Mouse (Mus musculus) heart, postnatal 36 days (tissue): Measurements from ENCODE around the gene 1700024P04Rik. TPM values are rescaled to one million over a fixed set of nuclear protein-coding genes. Genes with fewer than 3 reads are reported as not detected.
A peak's percentile ranks its signal among the peaks of the same experiment; 100 is the strongest.
"Not testable (repeated sequence)": the region's sequence is repeated elsewhere in the genome, so short reads cannot be mapped to it uniquely, and the experiment has no call there.

Experiments
- DNase-seq, 2 experiments: peaks; one replicate each; pipeline ENCODE4 v3.0.0; 2021 to 2022
- intact Hi-C: fragments of 180-260 bp; cut with DNase I; formaldehyde crosslinking; loops from one replicate; pipeline ENCODE4 v1.15.1; 2025
- total RNA-seq, 2 experiments: library from RNA; stranded (reverse); gene quantifications; 2 replicates each; pipeline ENCODE4 v1.2.3; 2021

1700024P04Rik gene
- total RNA-seq, result not detected

DNA sequence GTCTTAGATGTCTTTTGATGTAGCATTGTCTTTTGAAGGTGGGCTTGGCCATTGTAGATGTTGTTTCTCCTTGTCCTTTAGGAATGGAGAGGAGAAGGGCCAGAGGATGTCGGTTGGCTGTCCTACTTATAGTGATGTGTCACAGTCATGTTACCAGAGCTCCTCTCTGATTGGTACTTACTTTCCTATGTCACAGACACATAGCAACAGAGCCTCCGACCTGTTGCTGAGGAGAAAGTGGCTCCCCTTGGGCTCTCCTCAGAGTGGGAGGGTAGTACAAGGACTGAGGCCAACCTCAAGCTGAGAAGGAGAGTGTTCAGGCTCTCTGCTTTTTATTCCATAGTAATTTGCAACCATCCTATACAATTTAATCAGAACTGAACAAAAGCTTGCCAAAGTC is at the start of gene 1700024P04Rik:
1700024P04Rik (minus strand) TSS at position 101 of the 400 bp plus-strand sequence.
- no peak for DNase-seq
- intact Hi-C loops, result no loop called here

DNA sequence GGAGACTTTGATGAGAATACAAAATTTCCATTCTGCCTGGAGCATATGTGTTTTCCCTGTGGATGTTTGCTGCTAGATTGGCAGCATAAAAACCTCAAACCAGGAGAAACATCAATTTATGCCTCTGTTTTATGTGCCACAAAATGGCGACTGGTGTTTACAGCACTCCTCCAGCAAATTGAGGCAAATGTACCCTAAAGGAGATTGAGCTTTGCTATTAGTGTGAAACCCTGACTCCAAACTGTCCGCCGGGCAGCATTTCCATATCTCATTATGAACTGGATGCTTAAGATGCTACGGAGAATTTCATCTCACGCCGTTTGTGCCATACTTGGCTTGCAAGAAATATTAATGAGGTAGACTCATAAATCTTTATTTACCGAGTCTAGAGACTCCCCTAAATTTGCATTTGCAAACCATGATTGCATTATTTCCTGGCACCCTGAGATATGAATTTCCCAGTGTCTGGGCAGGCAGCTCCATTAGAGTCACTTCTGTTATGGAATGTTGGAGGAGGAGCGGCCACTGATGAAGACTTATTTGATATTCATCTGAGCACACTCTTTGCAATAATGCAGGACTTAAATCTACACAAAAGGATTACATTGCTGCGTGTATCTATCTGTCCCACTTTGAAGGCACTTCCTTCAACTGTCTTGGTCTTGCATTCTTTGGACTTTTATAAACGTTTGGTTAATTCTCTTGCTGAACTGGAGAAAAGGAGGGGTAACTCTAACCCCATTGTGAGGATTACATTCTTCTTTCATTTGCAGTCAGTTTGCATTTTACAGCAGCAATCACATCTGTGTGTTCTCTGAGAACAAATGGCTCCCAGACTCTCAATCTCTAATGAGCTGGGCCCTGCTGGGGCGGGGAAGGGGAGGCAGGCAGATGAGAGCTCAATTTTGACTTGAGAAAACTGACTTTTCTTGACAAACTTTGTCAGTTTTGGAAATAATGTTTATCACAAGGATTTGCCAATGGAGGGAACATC is 47.2 kb upstream of the 1700024P04Rik start:
- intact Hi-C loops, result no loop called here
- DNase-seq, result no peak

DNA sequence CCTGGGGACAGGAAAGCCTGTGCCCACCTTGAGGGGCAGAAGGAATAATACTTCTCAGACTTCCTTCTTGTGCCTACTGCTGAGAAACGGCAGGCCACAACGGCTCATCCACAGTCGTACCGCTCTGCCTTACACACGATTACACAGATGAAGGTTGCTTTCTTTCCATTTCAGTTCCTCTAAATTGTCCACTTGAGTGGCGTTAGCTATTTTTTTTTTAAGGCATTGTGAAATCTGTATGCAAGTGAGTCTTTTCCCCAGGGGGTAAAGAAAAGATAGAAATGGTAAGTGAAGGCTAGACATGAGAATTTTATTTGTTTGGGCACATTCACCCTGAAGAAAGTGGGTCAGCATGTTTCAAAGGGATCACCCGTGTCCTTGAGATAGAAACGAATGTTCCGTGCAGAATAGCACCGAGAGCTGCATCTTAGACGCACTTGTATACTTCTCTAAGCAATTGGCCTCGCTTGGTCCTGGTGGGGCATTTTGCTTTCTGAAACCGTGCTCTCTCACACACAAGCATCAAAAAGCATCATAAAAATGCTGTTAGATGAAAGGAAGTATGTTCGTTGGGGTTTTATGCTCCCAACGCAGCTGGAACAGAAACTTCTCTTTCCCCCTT is 46.3 kb upstream of the 1700024P04Rik start:
- intact Hi-C loops, result no loop called here
- DNase-seq, result no peak

DNA sequence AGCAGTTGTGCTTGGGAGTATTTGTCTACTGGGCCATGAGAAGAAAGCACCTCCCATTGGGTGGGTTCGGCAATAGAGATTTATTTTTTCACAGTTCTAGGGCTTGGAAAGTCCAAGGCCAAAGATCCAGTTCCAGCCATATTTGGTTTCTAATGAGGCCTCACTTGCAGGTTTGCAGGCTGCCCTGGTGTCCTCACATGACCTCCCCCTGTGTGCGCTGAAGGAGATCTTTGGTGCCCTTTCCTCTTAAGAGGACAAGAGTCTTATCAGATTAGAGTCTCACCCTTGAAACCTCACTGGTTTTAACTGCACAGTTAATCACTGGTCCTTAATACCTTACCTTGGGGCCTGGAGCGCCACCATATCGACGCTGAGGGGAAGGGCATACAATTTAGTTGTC is 40.9 kb upstream of the 1700024P04Rik start:
- no peak for DNase-seq
- intact Hi-C loops, result no loop called here

DNA sequence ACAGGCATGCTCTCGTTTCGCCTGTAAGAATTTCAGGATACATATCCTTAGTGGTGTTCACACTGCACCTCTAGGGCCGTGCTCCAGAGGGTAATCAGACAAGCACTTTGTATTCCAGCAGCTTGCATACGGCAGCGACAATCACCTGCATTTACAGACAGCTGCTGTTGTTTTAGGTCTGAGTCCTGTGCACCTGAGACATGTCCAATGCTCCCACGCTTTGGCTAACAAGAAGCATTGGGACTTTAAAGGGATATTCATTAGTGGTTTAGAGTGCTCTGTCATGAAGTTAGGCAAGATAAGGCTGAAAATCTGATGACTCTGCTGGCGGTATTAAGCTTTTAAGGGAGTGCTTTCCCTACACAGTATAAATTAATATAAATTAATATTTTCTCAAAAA is 37.7 kb upstream of the 1700024P04Rik start:
- no peak for DNase-seq
- intact Hi-C loops, result no loop called here

DNA sequence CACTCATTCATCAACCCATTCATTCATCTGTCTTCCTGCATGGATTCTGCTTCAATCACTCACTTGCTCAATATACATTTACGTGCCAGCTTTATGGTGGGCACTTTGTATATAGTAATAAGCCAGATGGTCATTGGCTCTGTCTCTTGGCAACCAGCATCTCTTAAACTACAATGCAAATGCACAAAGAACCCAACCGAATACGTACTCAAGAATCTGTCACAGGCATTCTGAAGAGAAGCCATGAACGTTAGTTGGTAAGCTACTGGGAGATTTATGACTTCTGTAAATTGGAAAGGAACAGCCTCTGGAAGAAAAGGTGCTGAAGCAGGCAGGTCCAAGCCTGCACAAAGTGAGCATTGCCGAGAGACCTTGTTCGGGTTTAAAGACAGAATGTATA is 36.8 kb upstream of the 1700024P04Rik start:
- no peak for DNase-seq
- intact Hi-C loops, result no loop called here

DNA sequence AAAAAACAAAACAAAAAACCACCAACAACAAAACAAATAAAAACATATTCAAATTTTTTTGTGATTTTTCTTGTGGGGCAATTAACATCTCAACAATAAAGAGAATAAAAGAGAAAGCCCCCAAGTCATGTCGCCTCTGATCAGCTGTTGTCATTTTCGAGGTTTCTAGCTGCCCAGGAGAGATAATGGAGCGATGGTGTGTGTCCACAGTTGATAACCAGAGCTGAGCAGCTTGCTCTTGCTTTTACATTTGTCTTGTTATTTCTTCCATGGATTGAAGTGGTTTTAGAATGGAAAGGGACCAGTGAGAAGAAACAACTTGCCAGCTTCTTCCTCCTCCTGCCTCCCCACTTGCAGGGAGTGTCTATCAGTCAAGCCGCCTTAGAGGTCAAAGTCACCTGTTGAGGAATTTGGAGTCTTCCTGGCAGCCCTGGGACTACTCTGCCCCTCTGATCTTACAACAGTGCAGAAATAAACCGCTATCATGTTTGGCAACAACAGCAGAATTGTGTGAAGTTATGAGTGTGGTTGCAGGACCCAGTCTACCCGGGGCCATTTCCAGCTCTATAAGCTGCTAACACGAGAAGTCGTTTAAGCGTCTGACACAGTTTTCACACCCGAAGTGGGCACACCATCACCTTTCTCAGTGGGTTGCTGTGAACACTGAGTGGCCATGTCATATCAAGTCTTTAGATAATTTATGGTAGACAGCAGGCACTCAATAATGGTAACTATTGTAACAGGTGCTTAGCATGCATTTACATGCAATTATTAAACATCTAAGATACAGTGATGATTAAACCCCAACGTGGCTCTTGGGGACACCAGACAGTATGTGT is 35.7 kb upstream of the 1700024P04Rik start:
- DNase-seq, result no peak
- intact Hi-C loops, result no loop called here

DNA sequence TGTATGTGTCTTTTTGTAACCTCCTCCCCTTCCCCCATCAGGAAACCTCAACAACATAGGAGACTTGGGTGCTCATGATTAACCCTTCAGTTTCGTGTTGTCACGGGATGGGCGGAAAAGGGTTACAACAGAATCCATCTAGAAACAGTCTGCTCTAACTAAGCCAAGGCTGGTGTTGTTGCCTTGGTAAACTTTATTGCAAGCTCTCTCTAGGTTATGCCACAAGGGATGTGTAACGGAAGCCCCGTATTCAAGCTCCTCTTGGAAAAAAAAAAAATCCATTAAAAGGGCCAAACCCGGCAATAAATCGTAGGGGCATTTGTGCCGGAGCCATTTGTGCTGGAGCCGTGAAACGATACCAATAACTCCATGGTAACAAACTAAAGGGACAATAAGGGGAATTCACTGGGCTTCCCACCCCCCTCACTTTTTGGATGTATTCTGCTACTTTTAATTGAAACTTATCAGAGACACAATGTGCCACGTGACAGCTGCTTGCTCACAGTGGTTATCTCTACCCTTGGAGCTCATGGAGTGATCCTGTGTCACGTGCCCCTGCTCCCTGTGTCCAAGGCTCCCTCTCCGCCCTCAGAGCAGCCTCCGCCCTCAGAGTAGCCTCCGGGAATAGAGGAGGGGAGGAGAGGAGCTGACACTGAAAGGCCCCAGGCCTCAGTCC is 34.3 kb upstream of the 1700024P04Rik start:
- intact Hi-C loops, result no loop called here
- DNase-seq, result peak; percentile 27 to 52

DNA sequence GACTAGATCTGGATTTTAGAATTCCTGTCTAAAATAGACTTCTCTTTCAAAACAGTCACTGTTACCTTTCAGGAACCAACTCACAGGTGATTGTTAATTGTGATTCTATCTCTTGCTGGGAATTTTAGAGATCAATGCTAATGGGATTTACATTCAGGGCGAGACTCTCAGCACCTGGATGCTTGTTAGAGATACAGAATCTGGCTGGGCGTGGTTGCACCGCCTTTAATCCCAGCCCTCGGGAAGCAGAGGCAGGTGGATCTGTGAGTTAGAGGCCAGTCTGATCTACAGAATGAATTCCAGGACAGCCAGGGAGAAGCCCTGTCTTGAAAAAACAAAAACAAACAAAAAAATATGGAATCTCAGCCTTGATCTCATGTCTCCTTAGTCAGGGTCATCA is 32.3 kb upstream of the 1700024P04Rik start:
- intact Hi-C loops, result no loop called here
- DNase-seq, result no peak

DNA sequence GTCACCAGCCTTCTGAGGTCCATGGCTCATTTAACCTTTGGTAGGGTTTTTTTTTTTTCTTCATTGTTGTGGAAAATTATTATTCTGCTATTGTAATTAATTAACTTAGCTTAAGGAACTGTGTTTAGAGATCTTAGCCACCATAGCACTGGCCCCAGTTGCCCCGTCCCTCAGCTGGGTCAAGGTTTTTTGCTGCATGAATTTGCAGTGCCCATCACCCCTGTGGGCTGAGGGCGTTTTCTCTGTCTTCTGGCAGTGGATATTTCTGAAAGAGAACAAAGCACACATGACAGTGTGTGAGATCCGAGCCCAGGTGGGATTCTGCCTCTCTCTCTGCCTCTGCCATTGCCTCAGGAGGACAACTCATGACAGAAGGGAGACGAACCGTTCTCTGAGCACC is 28.5 kb upstream of the 1700024P04Rik start:
- intact Hi-C loops, result no loop called here

DNA sequence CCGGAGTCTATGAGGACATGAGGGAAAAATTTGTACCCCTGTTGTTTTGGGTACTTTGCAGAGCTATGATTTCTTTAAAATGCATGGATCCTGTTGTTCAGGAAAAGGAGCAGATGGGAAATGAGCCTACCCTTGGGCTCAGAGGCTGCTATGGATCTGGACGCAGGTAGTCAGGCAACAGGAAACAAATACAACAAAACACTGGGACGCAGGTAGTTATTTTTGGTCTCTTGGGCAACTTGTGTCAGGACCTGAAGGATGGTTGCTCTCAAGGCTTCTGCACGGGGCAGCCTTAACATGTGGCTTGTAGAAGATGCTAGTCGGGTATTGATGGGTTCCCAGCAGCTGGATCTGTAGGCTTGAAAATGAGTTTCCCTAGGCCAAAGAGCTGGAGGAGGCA is 23.6 kb upstream of the 1700024P04Rik start:
- intact Hi-C loops, result no loop called here
- no peak for DNase-seq

More for the DNA sequence above, 28.5 kb upstream of the 1700024P04Rik start:
- no peak for DNase-seq

DNA sequence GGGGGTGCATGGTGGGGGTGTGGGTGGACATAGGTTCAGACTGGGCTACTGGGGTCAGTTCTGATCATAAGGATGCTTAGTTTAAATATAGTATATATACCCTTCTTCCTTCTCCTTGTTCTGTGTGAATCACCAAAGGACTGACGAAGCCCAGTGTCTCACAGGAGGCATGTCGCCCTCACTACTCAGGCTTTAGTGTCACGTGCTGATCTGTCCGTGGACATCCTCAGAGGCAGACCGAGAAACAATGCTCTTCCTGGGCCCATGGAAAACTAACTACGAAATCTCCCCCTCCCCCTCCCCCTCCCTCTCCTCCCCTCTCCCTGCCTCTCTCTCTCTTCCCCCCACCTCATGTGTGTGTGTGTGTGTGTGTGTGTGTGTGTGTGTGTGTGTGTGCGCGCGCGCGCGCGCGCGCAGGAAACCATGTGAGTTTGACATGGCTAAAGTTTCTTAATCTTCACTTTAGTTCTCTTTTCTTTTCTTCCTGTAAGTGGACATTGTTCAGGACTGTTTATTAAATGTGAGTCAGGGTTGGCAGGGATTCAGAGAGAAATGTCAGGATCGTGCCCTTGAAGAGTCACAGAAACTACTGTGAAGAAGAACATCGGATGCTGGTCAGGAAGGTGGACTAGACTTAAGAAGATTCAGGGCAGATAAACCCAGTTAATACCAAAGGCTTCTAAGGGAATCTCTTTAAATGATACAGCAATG is 22.2 kb upstream of the 1700024P04Rik start:
- DNase-seq, result no peak
- intact Hi-C loops, result no loop called here

DNA sequence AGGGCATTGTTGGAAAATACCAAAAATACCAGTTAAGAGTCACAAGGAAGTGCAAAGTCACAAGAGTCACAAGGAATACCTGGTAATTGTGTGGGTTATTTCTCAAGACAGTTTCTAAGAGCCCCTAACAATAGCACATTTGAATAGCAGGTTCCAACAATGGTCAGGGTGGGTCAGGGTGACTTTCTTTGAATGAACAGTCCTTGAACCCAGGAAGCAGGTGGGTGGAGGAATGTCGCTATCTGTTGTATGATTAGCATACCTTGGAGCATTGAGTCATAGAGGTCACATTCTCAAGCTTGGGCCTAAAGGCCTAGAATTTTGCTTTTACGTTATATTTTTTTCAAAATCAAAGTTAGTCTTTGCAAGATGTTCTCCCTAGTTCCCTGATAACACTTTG is 17.3 kb upstream of the 1700024P04Rik start:
- intact Hi-C loops, DNase-seq: not testable (repeated sequence)

DNA sequence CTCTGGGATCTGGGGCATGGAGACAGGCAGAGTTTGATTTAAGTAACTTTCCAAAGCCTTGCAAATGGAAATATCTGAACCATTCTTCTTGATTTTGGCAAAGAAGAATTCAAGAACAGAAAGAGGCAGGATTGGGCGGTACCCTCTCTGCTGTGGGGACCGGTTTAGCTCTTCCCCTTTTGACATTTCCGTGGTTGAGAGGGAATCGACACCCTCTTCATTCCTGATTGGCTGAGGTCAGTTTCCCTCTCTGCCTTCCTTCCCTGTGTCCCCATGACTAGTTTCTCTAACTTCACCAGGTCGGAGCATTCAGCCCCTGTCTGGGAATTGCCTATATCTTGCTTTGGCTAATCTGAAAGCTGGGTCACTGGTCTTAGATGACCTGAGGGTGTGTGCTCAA is 12.7 kb upstream of the 1700024P04Rik start:
- intact Hi-C loops, result no loop called here
- DNase-seq, result no peak

DNA sequence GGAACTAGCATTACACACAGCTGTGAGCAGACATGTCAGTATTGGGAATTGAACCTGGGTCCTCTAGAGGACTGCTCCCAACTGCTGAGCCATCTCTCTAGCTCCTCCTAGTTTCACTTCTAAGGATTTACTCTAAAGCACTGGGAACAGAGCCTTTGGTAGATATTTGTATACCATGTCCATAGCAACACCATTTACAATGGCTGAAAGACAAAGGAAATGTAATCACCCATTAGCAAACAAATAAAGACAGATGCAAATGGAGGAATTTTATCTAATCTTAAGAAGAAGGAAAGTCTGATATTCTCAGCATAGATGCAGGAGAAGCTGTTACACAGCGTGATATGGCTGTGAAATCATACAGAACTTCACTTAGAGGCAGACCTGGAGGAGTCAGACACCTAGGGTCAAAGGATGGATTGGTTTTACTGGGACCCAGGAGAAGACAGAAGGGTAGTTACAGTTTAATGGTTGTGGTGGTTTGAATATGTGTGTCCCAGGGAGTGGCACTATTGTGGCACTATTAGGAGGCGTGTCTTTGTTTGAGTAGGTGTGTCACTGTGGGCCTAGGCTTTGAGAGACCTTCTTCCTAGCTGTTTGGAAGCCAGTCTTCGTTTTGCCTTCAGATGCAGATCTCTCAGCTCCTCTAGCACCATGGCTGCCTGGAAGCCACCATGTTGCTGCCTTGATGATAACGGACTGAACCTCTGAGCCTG is 7.1 kb downstream of the 1700024P04Rik start:
- no peak for DNase-seq
- intact Hi-C loops, result no loop called here

DNA sequence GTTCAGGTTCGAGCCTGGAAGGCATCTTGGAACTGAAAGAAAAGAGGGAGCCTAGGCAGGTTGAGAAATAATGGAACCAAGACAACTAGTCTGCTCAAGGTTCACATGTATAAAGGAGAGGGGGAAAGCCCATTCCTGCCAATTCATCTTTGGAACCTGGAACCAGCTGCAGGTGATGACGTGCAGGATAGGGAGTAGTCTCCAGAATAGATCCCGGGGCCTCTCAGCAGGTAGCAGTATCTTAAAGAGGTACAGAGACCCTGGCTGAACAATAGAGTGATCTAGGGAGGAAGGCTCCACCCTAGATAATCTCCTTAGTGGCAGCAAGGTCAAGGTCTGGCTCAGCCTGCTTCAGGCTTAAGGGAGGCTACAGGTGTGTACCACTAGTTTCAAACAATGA is 8.3 kb downstream of the 1700024P04Rik start:
- intact Hi-C loops, DNase-seq: not testable (repeated sequence)

DNA sequence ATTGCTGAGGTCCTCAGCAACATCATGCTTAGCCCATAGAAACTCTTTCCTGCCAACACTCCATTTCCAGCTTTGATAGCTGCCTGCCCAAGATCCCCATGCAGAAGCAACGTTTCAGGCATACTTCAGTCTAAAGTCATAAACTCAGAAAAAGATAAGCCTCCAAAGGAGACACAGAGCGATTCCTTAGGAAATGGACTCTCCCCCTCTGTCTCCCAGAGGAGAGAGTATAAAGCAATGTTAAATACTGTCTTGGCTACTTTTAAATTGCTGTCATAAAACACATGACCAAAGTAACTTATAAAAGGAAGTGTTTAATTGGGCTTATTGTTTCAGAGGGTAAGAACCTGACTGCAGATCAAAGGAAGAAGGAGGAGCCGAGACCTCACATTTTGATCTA is 12.3 kb downstream of the 1700024P04Rik start:
- no peak for DNase-seq
- intact Hi-C loops, result no loop called here

DNA sequence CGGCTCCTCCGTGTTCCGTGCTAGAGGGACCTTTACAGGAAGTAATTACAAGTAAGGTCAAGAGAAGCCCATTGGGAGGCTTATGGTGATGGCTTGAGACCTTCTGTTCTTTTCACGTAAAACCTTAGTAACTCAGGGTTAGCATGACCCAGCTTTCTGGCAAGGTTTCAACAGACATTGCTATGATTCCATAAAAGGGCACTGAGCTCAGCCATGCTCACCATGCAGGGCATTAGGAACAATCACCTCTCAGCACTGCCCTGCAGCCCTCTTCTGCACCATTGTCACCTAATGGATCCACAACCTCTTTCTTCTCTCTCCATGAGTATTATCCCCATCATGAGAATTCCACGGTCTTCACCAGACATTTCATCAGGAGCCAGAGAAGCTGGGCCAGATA is 12.7 kb downstream of the 1700024P04Rik start:
- DNase-seq, result no peak
- intact Hi-C loops, result no loop called here

DNA sequence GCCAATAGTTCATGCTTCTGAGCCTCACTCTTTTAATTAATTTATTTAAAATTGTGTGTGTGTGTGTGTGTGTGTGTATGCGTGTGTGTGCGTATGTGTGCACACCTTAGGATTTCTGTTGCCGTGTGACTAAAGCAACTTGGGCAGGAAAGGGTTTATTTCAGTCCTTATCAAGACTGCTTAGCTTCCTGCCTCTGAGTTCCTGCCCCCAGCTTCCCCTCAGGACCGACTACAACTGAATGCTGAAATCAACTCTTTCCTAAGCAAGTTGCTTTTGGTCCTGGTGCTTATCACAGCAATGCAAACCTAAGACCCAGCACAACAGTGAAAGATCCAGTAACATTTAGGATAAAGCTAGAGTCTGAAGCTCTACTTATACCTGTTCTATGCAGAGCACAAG is 15.8 kb downstream of the 1700024P04Rik start:
- intact Hi-C loops, result no loop called here
- no peak for DNase-seq
